Comparison of ENCODE assay signal across 8 mouse cellular contexts in genomic region chr6:101377935-101378609, GRCm38 (mm10). TPM values are rescaled to one million over a fixed set of nuclear protein-coding genes. Genes with fewer than 3 reads are reported as not detected.
DNase-seq lines count a peak whose midpoint lies in the region; ATAC-seq and TF ChIP-seq lines count a peak whose summit lies in the region.

No protein-coding gene starts in this region.

- peak overlapping the region; percentile 91 for H3K4me2 ChIP-seq in embryonic facial prominence, embryonic 11.5 days (ENCODE audit: low read depth, low read length)
- peak overlapping the region; percentile 99 for H3K4me2 ChIP-seq in neural tube, embryonic 12.5 days (replicated peaks)

- no peaks in the 10 kb centered on the region for H3K79me2 ChIP-seq in heart, adult 2 months (replicated peaks; ENCODE audit: control insufficient read depth, insufficient read depth, low read length)
- no peaks in the 10 kb centered on the region for H3K79me2 ChIP-seq in liver, adult 2 months (ENCODE audit: control insufficient read depth, insufficient read depth, low read length)

- peak overlapping the region; percentile 88 for H3K9ac ChIP-seq in embryonic facial prominence, embryonic 11.5 days (replicated peaks; ENCODE audit: low read length)
- no peak overlapping the region; the same call in 1 of the 2 replicates for H3K9ac ChIP-seq in heart, adult 2 months (ENCODE audit: low read depth, low read length)
- peak overlapping the region; percentile 81 for H3K9ac ChIP-seq in liver, adult 2 months (ENCODE audit: low read depth, low read length)
- H3K9ac ChIP-seq in neural tube, embryonic 12.5 days = peak overlapping the region; percentile 69

- H3K36me3 ChIP-seq in embryonic facial prominence, embryonic 11.5 days (replicated peaks; ENCODE audit: control insufficient read depth, insufficient read depth, low read depth, low read length) = no peaks in the 10 kb centered on the region
- peaks cover 2% of the 10 kb centered on the region; the same call in 1 of the 2 replicates for H3K36me3 ChIP-seq in heart, adult 2 months (ENCODE audit: control insufficient read depth, insufficient read depth, low read length)
- H3K36me3 ChIP-seq in liver, adult 2 months (ENCODE audit: control insufficient read depth, insufficient read depth, low read length) = no peaks in the 10 kb centered on the region
- H3K36me3 ChIP-seq in neural tube, embryonic 12.5 days = no peaks in the 10 kb centered on the region

- 0 out of 2 replicates have a peak, but pooled peaks have one; percentile 5 for TF ChIP-seq EP300 in heart, adult 2 months (IDR thresholded peaks at IDR 0.05; ENCODE audit: insufficient read depth, low read depth, low read length)

- TF ChIP-seq CTCF in heart, adult 2 months (IDR thresholded peaks at IDR 0.05) = no peak
- TF ChIP-seq CTCF in liver, adult 2 months (IDR thresholded peaks at IDR 0.05; ENCODE audit: low read depth, low read length) = no peak

- H3K27ac ChIP-seq in embryonic facial prominence, embryonic 11.5 days (replicated peaks; ENCODE audit: low read depth, low read length) = peak overlapping the region; percentile 91
- H3K27ac ChIP-seq in heart, adult 2 months = peak overlapping the region; percentile 66
- H3K27ac ChIP-seq in liver, adult 2 months (replicated peaks; ENCODE audit: insufficient read depth, low read depth, low read length) = no peak overlapping the region
- H3K27ac ChIP-seq in neural tube, embryonic 12.5 days = 0 out of 2 replicates have a peak overlapping the region, but pooled peaks have one; percentile 46

- 0% methylated on average over 28 of the region's 29 CpGs for WGBS in embryonic facial prominence, embryonic 11.5 days
- under 1% methylated on average over 27 of the region's 29 CpGs for WGBS in heart, adult 2 months
- 1% methylated on average over 29 of the region's 29 CpGs for WGBS in liver, adult 2 months
- WGBS in neural tube, embryonic 12.5 days = 1% methylated on average over 29 of the region's 29 CpGs

- ATAC-seq in embryonic facial prominence, embryonic 11.5 days (replicated peaks; ENCODE audit: insufficient number of reproducible peaks, low FRiP score, low TSS enrichment, low read depth) = peak; percentile 90
- ATAC-seq in neural tube, embryonic 12.5 days (ENCODE audit: low FRiP score, low read depth) = peak; percentile 91

- H3K4me1 ChIP-seq in embryonic facial prominence, embryonic 11.5 days (ENCODE audit: control insufficient read depth, insufficient read depth, low read length) = peaks cover 6% of the 10 kb centered on the region
- peaks cover 2% of the 10 kb centered on the region; the same call in 1 of the 2 replicates for H3K4me1 ChIP-seq in heart, adult 2 months (ENCODE audit: control insufficient read depth, insufficient read depth, low read length)
- peaks cover 10% of the 10 kb centered on the region; the same call in 1 of the 2 replicates for H3K4me1 ChIP-seq in liver, adult 2 months (ENCODE audit: control insufficient read depth, insufficient read depth, low read length)
- H3K4me1 ChIP-seq in neural tube, embryonic 12.5 days = peaks cover 26% of the 10 kb centered on the region

- H3K4me3 ChIP-seq in embryonic facial prominence, embryonic 11.5 days (ENCODE audit: low read depth, low read length) = peak overlapping the region; percentile 78
- peak overlapping the region; percentile 60 for H3K4me3 ChIP-seq in heart, adult 2 months
- H3K4me3 ChIP-seq in liver, adult 2 months (ENCODE audit: insufficient read depth, low read depth, low read length) = peak overlapping the region; percentile 76; the same call in 1 of the 2 replicates
- H3K4me3 ChIP-seq in neural tube, embryonic 12.5 days = peak overlapping the region; percentile 62

- peak; percentile 85 for TF ChIP-seq POLR2A in heart, adult 2 months (IDR thresholded peaks at IDR 0.05; ENCODE audit: insufficient read depth, low read depth, low read length)
- peak; percentile 55; the same call in 1 of the 2 replicates for TF ChIP-seq POLR2A in liver, adult 2 months (IDR thresholded peaks at IDR 0.05; ENCODE audit: extremely low read depth, insufficient read depth, low read length)

- H3K9me3 ChIP-seq in embryonic facial prominence, embryonic 11.5 days (replicated peaks; ENCODE audit: control insufficient read depth, low read length) = no peaks in the 10 kb centered on the region
- H3K9me3 ChIP-seq in neural tube, embryonic 12.5 days = no peaks in the 10 kb centered on the region

- intact Hi-C loops in heart, adult 2 months (cut with DNase I) = loop anchor here (2.0 to 5.0 kb wide), 3 partner anchors 107 to 239 kb away; no protein-coding TSS in a partner anchor

- no peaks in the 10 kb centered on the region for H3K27me3 ChIP-seq in embryonic facial prominence, embryonic 11.5 days (ENCODE audit: control insufficient read depth, insufficient read depth, low read length)
- no peaks in the 10 kb centered on the region for H3K27me3 ChIP-seq in heart, adult 2 months (ENCODE audit: control insufficient read depth, insufficient read depth, low read length)
- no peaks in the 10 kb centered on the region for H3K27me3 ChIP-seq in liver, adult 2 months (ENCODE audit: control insufficient read depth, insufficient read depth, low read length)
- H3K27me3 ChIP-seq in neural tube, embryonic 12.5 days (replicated peaks) = no peaks in the 10 kb centered on the region; the same call in 1 of the 2 replicates

- DNase-seq in adrenal gland, adult 18-20 months (ENCODE audit: low spot score in 2 of 2) = peak; percentile 84 to 93
- peak; percentile 94 for DNase-seq in embryonic facial prominence, embryonic 11.5 days (ENCODE audit: low spot score)
- peak; percentile 80 to 82 for DNase-seq in heart, adult 2 months
- DNase-seq in kidney, adult 18-20 months = peak; percentile 85
- peak; percentile 72 for DNase-seq in liver, adult 2 months (ENCODE audit: extremely low read depth, low read depth, low spot score)
- DNase-seq in yolk sac, embryonic 10.5 days (ENCODE audit: low spot score) = peak; percentile 87
- no peak for DNase-seq in thymus, postnatal 25 days

RNA-seq across cellular contexts. Expression of gene Pdzrn3, which starts 0.4 kb away (rescaled TPM):
- total RNA-seq in adrenal gland, adult 18-20 months (2021) = 10 to 100 TPM; 18.0 to 19.5 TPM
- 11.9 TPM in 2 replicates for polyA plus RNA-seq in embryonic facial prominence, embryonic 11.5 days (2014; fragmentation: Nextera tagmentation; extraction: Ambion mirVana)
- 10 to 100 TPM; 28.7 to 32.2 TPM for total RNA-seq in heart, adult 2 months (2021)
- 19.3 and 21.8 TPM in 2 replicates for polyA plus RNA-seq in heart, adult 2 months (2012; rRNA removed)
- total RNA-seq in liver, adult 2 months (2014; rRNA removed) = 1.5 and 2.9 TPM in 2 replicates
- 3.2 TPM in 2 replicates for polyA plus RNA-seq in liver, adult 2 months (2012; rRNA removed)
- 25.4 and 26.5 TPM in 2 replicates for polyA plus RNA-seq in neural tube, embryonic 12.5 days (2016; fragmentation: Nextera tagmentation; extraction: Ambion mirVana)
